Mouse (Mus musculus) cerebellum, adult (tissue): ENCODE measurements at regions not wholly inside any gene's neighbourhood (a gene's known extent, or its start where the extent isn't known, plus 50 kb on each side); places are given as distances from the start of the nearest gene placed in this dataset.

Source experiments
- ATAC-seq: cut with Nextera tagmentation; 2 replicates; pipeline ENCODE4 v1.9.2; 2017; ENCODE audit warnings: mild to moderate bottlenecking, moderate library complexity, mixed read lengths; ENCODE audit not compliant: insufficient number of reproducible peaks, low FRiP score, low TSS enrichment

- ATAC-seq, result no peak
Measured at GRCm38 (mm10) chr15:88535516-88535915, 64.6 kb upstream of the Zdhhc25 start.

- peak; percentile 64; the same call in 1 of the 2 replicates for ATAC-seq
Measured at GRCm38 (mm10) chr15:88537190-88537589, 62.9 kb upstream of the Zdhhc25 start.

- peak; percentile 27; the same call in 1 of the 2 replicates for ATAC-seq
Measured at GRCm38 (mm10) chr15:88542567-88542966, 57.5 kb upstream of the Zdhhc25 start.

- ATAC-seq, result peak; percentile 69
Measured at GRCm38 (mm10) chr15:88544216-88544615, 55.9 kb upstream of the Zdhhc25 start.

- ATAC-seq, result no peak
Measured at GRCm38 (mm10) chr15:88548261-88548660, 51.8 kb upstream of the Zdhhc25 start.
